Mouse (Mus musculus): ENCODE data around the gene Tdrd1. TPM values are rescaled to one million over a fixed set of nuclear protein-coding genes. Genes with fewer than 3 reads are reported as not detected.

Tdrd1 gene
- polyA plus RNA-seq, 1 experiment from 2014 or later: 0.68 TPM

DNA sequence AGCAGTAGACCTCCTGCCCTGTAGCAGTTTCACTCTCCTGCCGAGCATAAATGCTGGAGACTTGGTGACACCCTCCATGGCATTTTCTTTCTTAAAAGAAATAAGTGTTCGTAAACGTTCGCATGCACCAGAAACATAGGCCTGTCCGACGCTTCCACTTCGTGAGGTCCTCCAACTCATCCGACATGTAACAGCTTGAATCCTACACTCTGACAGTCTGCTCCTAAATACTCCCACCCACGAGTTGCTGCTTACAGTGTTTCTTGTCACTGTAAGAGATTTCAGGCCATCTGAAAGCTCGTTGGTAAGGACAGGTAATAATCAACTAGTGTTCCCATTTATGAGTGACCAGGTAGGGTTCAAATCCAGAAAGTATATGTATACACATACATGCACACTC lies 61.9 kb downstream of the Tdrd1 start:
- Histone ChIP-seq H3K4me1 (replicated peaks; ENCODE audit: control insufficient read depth, insufficient read depth, low read length) (no peaks in the 10 kb centered on the region), H3K4me3 (ENCODE audit: low read depth, low read length) (no peak overlapping the region), H3K9me3 (ENCODE audit: control insufficient read depth, low read length) (no peaks in the 10 kb centered on the region), H3K36me3 (ENCODE audit: control insufficient read depth, insufficient read depth, low read length) (no peaks in the 10 kb centered on the region), H3K27ac (ENCODE audit: low read depth, low read length) (no peak overlapping the region), H3K9ac (ENCODE audit: low read depth, low read length) (no peak overlapping the region), H3K27me3 (ENCODE audit: control insufficient read depth, insufficient read depth, low read length) (no peaks in the 10 kb centered on the region), H3K4me2 (replicated peaks; ENCODE audit: low read depth, low read length) (no peak overlapping the region)
- no peak for DNase-seq (ENCODE audit: low spot score)
- 91% methylated on average over 10 of the region's 10 CpGs for WGBS
- ATAC-seq (ENCODE audit: low FRiP score): no peak

DNA sequence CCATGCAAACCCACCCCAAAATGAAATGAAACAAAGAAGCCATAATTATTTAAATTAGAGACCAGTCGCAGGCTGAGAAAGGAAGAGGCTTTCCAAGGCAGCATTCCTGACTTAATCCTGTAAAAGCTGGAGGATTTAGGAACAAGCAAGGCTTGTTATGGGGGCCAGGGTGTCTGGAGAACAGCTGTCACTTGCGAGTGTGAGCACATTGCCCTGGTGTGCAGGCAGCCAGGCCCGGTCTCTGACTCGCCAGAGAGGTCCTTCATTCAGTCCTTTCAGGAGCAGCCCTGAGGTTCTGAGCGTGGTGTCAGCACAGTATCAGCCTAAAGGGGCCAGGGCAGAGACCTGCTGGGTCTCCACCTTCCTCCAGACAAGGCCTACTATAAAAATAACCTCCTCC lies 62.6 kb downstream of the Tdrd1 start:
- Histone ChIP-seq H3K4me3 (ENCODE audit: low read depth, low read length) (no peak overlapping the region), H3K4me2 (replicated peaks; ENCODE audit: low read depth, low read length) (no peak overlapping the region), H3K27ac (ENCODE audit: low read depth, low read length) (no peak overlapping the region), H3K36me3 (ENCODE audit: control insufficient read depth, insufficient read depth, low read length) (no peaks in the 10 kb centered on the region), H3K9ac (ENCODE audit: low read depth, low read length) (no peak overlapping the region), H3K9me3 (ENCODE audit: control insufficient read depth, low read length) (no peaks in the 10 kb centered on the region), H3K4me1 (replicated peaks; ENCODE audit: control insufficient read depth, insufficient read depth, low read length) (no peaks in the 10 kb centered on the region), H3K27me3 (ENCODE audit: control insufficient read depth, insufficient read depth, low read length) (no peaks in the 10 kb centered on the region)
- ATAC-seq (ENCODE audit: low FRiP score): no peak
- WGBS: 75% methylated on average over 5 of the region's 5 CpGs
- no peak for DNase-seq (ENCODE audit: low spot score)

DNA sequence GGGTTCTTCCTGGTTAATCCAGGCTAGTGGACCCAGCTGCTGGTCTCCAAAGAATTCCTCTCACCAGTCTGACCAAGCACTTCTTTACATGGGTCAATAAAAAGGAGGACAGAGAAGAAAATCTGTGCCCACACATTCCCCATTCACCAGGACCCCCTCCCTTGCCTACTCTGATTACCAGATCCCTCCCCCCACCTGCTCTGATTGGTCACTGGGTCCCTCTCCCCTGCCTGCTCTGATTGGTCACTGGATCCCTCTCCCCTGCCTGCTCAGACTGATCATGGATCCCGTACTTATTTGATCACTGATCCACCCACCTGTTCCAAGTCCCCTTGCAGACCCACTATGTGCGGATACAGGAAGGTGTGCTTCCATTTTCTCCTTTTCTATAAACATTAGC lies 65.4 kb downstream of the Tdrd1 start:
- ATAC-seq (ENCODE audit: low FRiP score): no peak
- H3K9me3 ChIP-seq (ENCODE audit: control insufficient read depth, low read length): no peaks in the 10 kb centered on the region
- no peak overlapping the region for H3K27ac ChIP-seq (ENCODE audit: low read depth, low read length)
- no peaks in the 10 kb centered on the region for H3K36me3 ChIP-seq (ENCODE audit: control insufficient read depth, insufficient read depth, low read length)
- no peaks in the 10 kb centered on the region for H3K4me1 ChIP-seq (replicated peaks; ENCODE audit: control insufficient read depth, insufficient read depth, low read length)
- H3K9ac ChIP-seq (ENCODE audit: low read depth, low read length): no peak overlapping the region
- H3K4me3 ChIP-seq (ENCODE audit: low read depth, low read length): no peak overlapping the region
- WGBS: 50% methylated on average over 2 of the region's 2 CpGs
- no peak overlapping the region for H3K4me2 ChIP-seq (replicated peaks; ENCODE audit: low read depth, low read length)
- DNase-seq (ENCODE audit: low spot score): no peak
- H3K27me3 ChIP-seq (ENCODE audit: control insufficient read depth, insufficient read depth, low read length): no peaks in the 10 kb centered on the region

DNA sequence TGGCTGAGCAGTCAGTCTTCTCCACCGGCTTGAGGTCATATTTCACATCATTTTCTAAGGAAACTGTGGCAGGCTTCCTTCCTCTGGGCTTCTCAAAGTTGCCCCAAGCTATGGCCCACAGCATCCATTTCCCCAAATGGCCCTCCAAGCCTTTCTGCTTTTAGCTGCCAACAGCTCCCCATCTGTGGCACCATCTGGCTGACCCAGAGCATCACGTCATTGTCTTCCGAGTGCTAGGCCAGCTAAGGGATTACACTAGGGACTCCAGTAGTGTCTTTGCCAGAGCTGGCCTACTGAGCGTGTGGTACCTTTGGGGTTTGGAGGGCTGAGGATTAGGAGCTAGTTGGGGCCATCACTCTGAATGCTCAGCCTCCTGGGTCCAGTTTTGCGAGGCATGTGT lies 66.6 kb downstream of the Tdrd1 start:
- Histone ChIP-seq H3K4me3 (ENCODE audit: low read depth, low read length) (no peak overlapping the region), H3K36me3 (ENCODE audit: control insufficient read depth, insufficient read depth, low read length) (no peaks in the 10 kb centered on the region), H3K27ac (ENCODE audit: low read depth, low read length) (no peak overlapping the region), H3K4me2 (replicated peaks; ENCODE audit: low read depth, low read length) (no peak overlapping the region), H3K4me1 (replicated peaks; ENCODE audit: control insufficient read depth, insufficient read depth, low read length) (no peaks in the 10 kb centered on the region), H3K27me3 (ENCODE audit: control insufficient read depth, insufficient read depth, low read length) (no peaks in the 10 kb centered on the region), H3K9me3 (ENCODE audit: control insufficient read depth, low read length) (no peaks in the 10 kb centered on the region), H3K9ac (ENCODE audit: low read depth, low read length) (no peak overlapping the region)
- WGBS: 74% methylated on average over 5 of the region's 5 CpGs
- no peak for DNase-seq (ENCODE audit: low spot score)
- no peak for ATAC-seq (ENCODE audit: low FRiP score)

DNA sequence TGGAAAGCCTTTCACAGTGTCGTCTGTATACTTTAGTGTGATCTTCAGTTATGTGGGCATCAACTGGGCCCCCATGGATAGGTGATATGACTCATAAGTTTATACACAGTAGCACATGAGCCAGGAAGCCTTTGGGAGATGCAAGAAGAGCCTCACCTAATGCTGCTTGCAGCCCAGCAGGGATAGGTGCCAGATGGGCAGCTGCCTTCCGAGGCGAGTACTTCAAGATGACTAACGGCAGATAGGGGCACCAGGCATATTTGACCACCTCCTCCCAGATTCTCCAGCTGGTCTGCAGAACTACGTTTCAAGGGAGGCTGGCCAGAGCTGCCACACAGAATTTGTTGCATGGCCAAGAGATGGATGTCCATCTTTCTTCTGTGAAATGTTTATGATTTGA lies 67.3 kb downstream of the Tdrd1 start:
- Histone ChIP-seq H3K27me3 (ENCODE audit: control insufficient read depth, insufficient read depth, low read length) (no peaks in the 10 kb centered on the region), H3K27ac (ENCODE audit: low read depth, low read length) (no peak overlapping the region), H3K4me1 (replicated peaks; ENCODE audit: control insufficient read depth, insufficient read depth, low read length) (no peaks in the 10 kb centered on the region), H3K9ac (ENCODE audit: low read depth, low read length) (no peak overlapping the region), H3K36me3 (ENCODE audit: control insufficient read depth, insufficient read depth, low read length) (no peaks in the 10 kb centered on the region), H3K4me2 (replicated peaks; ENCODE audit: low read depth, low read length) (no peak overlapping the region), H3K4me3 (ENCODE audit: low read depth, low read length) (no peak overlapping the region), H3K9me3 (ENCODE audit: control insufficient read depth, low read length) (no peaks in the 10 kb centered on the region)
- WGBS: 76% methylated on average over 5 of the region's 5 CpGs
- no peak for ATAC-seq (ENCODE audit: low FRiP score)
- no peak for DNase-seq (ENCODE audit: low spot score)

DNA sequence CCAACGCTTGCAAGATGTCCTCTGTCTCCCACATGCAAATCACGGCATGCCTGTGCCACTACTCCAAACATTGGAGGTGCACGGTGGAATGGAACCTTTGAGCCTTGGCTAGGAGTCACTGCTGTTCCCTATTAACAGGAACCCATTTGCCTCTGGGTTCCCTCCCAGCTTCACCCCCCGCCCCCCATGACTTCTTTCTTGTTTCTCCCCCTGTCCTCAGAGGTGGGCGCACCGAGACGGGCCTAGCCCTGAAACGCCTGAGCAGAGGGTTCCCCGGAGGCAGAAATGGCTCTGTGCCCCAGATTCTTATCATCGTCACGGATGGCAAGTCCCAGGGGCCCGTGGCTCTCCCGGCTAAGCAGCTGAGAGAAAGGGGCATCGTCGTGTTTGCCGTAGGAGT lies 71.6 kb downstream of the Tdrd1 start:
- H3K36me3 ChIP-seq (ENCODE audit: control insufficient read depth, insufficient read depth, low read length): no peaks in the 10 kb centered on the region
- no peak overlapping the region for H3K9ac ChIP-seq (ENCODE audit: low read depth, low read length)
- 87% methylated on average over 16 of the region's 16 CpGs for WGBS
- no peak for DNase-seq (ENCODE audit: low spot score)
- no peaks in the 10 kb centered on the region for H3K4me1 ChIP-seq (replicated peaks; ENCODE audit: control insufficient read depth, insufficient read depth, low read length)
- ATAC-seq (ENCODE audit: low FRiP score): no peak
- no peak overlapping the region for H3K4me3 ChIP-seq (ENCODE audit: low read depth, low read length)
- no peak overlapping the region for H3K4me2 ChIP-seq (replicated peaks; ENCODE audit: low read depth, low read length)
- no peak overlapping the region for H3K27ac ChIP-seq (ENCODE audit: low read depth, low read length)
- H3K9me3 ChIP-seq (ENCODE audit: control insufficient read depth, low read length): no peaks in the 10 kb centered on the region
- no peaks in the 10 kb centered on the region for H3K27me3 ChIP-seq (ENCODE audit: control insufficient read depth, insufficient read depth, low read length)

DNA sequence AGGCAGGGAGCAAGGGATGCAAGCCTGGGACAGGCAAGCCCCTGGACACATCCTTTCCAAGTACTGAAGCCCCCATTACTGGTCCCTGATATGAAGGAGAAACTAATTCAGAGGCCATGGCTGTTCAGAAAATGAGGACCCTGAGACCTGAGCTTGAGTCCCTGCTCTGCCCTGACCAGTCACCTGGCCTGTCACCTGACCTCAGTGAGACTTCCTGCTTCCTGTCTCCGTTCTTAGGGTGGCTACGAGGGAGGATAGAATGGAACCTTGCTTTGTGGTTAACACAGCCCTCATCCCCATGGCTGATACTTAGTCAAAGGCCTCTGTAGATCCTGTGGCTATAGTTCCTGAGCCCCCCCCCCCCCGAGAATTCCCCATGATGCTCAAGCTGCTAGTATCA lies 78.1 kb downstream of the Tdrd1 start:
- 80% methylated on average over 3 of the region's 3 CpGs for WGBS
- ATAC-seq (ENCODE audit: low FRiP score): no peak

DNA sequence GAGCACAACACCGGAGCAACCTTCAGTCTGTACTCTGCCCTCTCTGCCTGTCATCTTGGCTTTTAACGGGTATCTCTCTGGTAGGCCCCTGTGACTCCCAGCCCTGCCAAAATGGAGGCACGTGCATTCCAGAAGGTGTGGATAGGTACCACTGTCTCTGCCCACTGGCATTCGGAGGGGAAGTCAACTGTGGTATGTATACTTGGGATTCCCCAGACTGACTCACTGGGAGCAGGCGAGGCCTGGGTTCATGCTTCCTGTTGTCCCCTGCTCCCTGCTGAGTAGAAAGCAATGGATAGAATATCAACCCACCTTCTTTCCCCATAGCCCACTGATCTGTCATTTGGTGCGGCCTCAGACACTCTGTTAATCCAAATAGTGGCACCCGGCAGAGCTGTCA lies 79.4 kb downstream of the Tdrd1 start:
- H3K4me1 ChIP-seq (replicated peaks; ENCODE audit: control insufficient read depth, insufficient read depth, low read length): no peaks in the 10 kb centered on the region
- WGBS: 76% methylated on average over 7 of the region's 7 CpGs
- no peak overlapping the region for H3K4me3 ChIP-seq (ENCODE audit: low read depth, low read length)

More for the DNA sequence above, 78.1 kb downstream of the Tdrd1 start:
- Histone ChIP-seq H3K4me1 (replicated peaks; ENCODE audit: control insufficient read depth, insufficient read depth, low read length) (no peaks in the 10 kb centered on the region), H3K4me3 (ENCODE audit: low read depth, low read length) (no peak overlapping the region), H3K9me3 (ENCODE audit: control insufficient read depth, low read length) (no peaks in the 10 kb centered on the region), H3K9ac (ENCODE audit: low read depth, low read length) (no peak overlapping the region), H3K27me3 (ENCODE audit: control insufficient read depth, insufficient read depth, low read length) (no peaks in the 10 kb centered on the region), H3K4me2 (replicated peaks; ENCODE audit: low read depth, low read length) (no peak overlapping the region), H3K36me3 (ENCODE audit: control insufficient read depth, insufficient read depth, low read length) (no peaks in the 10 kb centered on the region), H3K27ac (ENCODE audit: low read depth, low read length) (no peak overlapping the region)
- no peak for DNase-seq (ENCODE audit: low spot score)

DNA sequence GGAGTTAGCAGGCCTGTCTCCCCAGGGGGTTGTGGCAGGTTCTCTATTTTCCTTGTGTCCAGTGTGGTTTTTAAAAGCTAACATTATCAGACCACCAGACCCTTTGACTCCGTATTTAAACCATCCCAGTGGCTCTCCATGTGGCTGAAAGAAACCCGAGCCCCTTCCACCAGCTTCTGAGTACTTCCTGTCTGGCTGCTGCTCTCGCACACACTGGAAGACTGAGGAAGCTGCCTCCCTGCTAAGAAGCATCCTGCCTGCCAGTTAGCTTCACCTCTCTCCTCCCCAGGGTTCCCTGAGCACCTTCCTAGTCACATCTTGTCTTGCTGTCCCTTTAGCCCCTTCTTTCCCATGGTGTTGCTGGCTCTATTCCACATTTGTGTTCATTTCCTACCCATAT lies 81.8 kb downstream of the Tdrd1 start:
- Histone ChIP-seq H3K4me1 (replicated peaks; ENCODE audit: control insufficient read depth, insufficient read depth, low read length) (no peaks in the 10 kb centered on the region), H3K9me3 (ENCODE audit: control insufficient read depth, low read length) (no peaks in the 10 kb centered on the region), H3K4me3 (ENCODE audit: low read depth, low read length) (no peak overlapping the region), H3K4me2 (replicated peaks; ENCODE audit: low read depth, low read length) (no peak overlapping the region), H3K27me3 (ENCODE audit: control insufficient read depth, insufficient read depth, low read length) (no peaks in the 10 kb centered on the region), H3K27ac (ENCODE audit: low read depth, low read length) (no peak overlapping the region), H3K9ac (ENCODE audit: low read depth, low read length) (no peak overlapping the region), H3K36me3 (ENCODE audit: control insufficient read depth, insufficient read depth, low read length) (no peaks in the 10 kb centered on the region)
- no peak for ATAC-seq (ENCODE audit: low FRiP score)
- DNase-seq (ENCODE audit: low spot score): no peak
- 61% methylated on average over 3 of the region's 3 CpGs for WGBS

More for the DNA sequence above, 79.4 kb downstream of the Tdrd1 start:
- Histone ChIP-seq H3K36me3 (ENCODE audit: control insufficient read depth, insufficient read depth, low read length) (no peaks in the 10 kb centered on the region), H3K4me2 (replicated peaks; ENCODE audit: low read depth, low read length) (no peak overlapping the region), H3K9me3 (ENCODE audit: control insufficient read depth, low read length) (no peaks in the 10 kb centered on the region), H3K27ac (ENCODE audit: low read depth, low read length) (no peak overlapping the region), H3K27me3 (ENCODE audit: control insufficient read depth, insufficient read depth, low read length) (no peaks in the 10 kb centered on the region), H3K9ac (ENCODE audit: low read depth, low read length) (no peak overlapping the region)
- no peak for DNase-seq (ENCODE audit: low spot score)
- ATAC-seq (ENCODE audit: low FRiP score): no peak

Data from hindbrain, embryonic 11.5 days (tissue).